Mouse (Mus musculus) common myeloid progenitor, adult 5-6 weeks (primary cell): ENCODE measurements around the gene Prickle4. TPM values are rescaled to one million over a fixed set of nuclear protein-coding genes. Genes with fewer than 3 reads are reported as not detected.
"Not testable (repeated sequence)": the region's sequence is repeated elsewhere in the genome, so short reads cannot be mapped to it uniquely, and the experiment has no call there.

ENCODE experiments used
- ATAC-seq: replicated peaks from 2 replicates; pipeline ENCODE4 v1.8.0; 2016; ENCODE audit warnings: low read depth, mild to moderate bottlenecking, moderate TSS enrichment, inconsistent platforms; ENCODE audit not compliant: poor library complexity, severe bottlenecking
- total RNA-seq: library from RNA; stranded (forward); fragments of 200-1000, 187-1606 nt; gene quantifications from 2 replicates; pipeline ENCODE4 v1.2.3, GENCODE M21; 2017

Prickle4 gene
- total RNA-seq, 1 experiment from 2014 or later: 0.27 TPM

DNA sequence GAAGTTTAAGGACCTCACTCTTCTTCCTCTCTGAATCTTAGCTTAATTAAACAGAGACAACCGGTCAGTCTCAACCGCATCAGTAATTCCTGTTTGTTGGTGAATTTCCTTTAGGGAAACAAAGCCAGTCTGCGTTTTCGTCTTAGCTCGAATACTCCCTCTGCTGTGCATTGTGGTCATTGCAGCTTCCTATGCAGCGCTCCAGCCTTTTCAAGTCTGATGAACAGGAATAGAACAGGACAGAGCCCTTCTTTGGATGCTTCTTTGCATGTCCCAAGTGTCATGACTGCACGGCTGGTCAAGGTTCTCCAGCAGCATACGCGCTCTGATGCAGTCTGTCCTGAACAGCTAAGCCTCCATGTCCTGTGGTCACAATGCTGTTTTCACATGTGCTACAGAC is 18.0 kb downstream of the Prickle4 start:
- ATAC-seq: peak; percentile 73

DNA sequence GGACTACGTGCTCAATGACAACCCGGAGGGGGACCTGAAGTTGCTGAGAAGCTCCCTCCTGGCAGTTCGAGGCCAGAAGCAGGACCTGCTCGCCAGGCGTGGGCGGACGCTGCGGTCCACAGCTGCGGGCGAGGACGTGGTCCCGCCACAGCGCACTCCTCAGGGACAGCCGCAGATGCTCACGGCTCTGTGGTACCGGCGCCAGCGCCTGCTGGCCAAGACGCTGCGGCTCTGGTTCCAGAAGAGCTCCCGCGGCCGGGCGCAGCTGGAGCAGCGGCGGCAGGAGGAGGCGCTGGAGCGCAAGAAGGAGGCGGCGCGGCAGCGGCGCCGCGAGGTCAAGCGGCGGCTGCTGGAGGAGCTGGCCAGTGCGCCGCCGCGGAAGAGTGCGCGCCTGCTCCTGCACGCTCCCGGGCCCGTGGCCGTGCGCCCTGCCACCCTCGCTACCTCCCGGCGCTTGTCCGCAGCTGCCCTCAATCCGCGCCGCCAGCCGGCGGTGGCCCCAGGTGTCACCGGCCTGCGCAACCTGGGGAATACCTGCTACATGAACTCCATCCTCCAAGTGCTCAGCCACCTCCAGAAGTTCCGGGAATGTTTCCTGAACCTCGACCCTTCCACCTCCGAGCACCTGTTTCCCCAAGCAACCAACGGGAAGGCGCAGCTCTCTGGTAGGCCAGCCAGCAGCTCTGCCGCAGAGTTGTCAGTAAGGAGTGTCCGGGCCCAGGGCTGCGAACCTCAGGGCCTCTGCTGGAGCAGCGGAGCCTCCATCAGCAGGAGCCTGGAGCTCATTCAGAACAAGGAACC is 22.0 kb downstream of the Prickle4 start:
- peak; percentile 53 for ATAC-seq

- ATAC-seq: 0 out of 2 replicates have a peak, but pooled peaks have one; percentile 13
These were observed 22.6 kb downstream of the Prickle4 start for GRCm38 (mm10) chr17:47671988-47672310.

GRCm38 (mm10) chr17:47669166-47669565 is 25.4 kb downstream of the Prickle4 start:
- no peak for ATAC-seq

- ATAC-seq: no peak
These were observed 30.1 kb downstream of the Prickle4 start for GRCm38 (mm10) chr17:47664474-47664873.

GRCm38 (mm10) chr17:47663009-47663713 is 31.4 kb downstream of the Prickle4 start:
- no peak for ATAC-seq

DNA sequence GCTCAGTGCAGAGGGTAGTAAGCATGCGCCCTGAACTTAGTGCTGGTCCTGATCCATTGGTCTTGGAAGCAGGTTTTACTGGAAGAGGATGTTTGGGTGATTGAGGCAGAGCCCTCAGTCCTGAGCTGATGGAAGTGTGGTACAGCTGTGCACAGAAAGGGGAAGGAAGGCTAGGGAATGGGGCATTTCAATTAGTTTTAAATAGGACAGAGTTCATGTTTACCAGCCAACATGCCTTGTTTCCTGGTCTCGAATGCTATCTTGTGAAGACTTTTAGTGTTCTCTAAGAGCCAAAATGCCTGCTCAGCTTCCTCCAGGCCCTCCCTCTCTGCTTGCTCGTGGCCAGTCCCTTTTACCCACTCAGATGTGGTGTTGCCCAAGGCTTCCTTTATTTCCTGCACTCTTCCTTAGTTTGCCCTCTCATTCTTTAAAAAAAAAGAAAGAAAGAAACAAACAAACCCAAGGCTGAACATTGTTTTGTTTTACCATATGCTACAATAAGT is 35.7 kb downstream of the Prickle4 start:
- ATAC-seq: no peak

- no peak for ATAC-seq
These were observed 36.6 kb downstream of the Prickle4 start for GRCm38 (mm10) chr17:47657901-47658300.

DNA sequence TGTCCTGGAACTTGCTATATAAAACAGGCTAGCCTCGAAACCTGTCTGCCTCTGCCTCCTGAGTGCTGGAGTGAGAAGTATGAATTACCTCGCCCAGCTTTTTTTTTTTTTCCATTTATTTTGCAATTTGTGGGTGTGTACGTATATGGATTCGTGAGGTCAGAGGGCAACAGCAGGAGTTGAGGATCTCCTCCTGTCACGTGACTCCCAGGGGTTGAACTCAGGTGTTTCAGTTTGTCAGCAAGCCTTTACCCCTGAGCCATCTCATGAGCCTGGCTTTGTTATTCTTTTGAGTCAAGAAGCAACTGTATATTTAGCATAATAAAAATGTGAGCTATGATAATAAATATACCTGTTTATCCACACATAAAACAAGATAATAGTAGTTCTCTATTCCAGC is 38.8 kb downstream of the Prickle4 start:
- ATAC-seq: no peak

DNA sequence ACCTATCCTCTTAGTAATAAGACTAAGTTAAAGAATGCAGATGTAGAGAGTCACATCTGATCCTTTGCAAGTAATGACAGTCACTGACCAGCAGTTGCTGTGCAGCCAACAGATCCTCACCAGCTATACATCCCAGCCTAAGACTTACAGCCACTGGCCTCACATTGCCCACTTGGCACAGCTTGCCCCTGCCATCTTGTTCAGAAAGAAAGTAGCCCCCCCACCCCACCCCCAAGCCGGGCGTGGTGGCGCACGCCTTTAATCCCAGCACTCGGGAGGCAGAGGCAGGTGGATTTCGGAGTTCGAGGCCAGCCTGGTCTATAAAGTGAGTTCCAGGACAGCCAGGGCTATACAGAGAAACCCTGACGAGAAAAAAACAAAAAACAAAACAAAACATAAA is 40.2 kb downstream of the Prickle4 start:
- ATAC-seq: not testable (repeated sequence)

DNA sequence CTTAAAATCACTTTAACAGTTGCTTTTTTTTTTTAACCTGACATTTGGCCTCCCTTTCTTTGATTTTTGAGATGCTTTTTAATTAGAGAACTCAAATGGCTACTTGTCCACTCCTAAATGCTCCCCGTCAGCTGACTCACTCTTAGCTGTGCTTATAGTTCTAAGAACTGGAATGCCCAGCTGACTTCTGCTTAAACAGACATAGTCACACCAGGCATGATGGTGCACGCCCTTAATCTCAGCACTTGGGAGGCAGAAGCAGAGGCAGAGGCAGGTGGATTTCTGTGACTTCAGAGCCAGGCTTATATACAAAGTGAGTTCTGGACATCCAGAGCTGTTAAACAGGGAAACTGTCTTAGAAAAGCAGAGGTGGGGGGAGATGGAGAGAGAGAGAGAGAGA is 42.6 kb downstream of the Prickle4 start:
- no peak for ATAC-seq

DNA sequence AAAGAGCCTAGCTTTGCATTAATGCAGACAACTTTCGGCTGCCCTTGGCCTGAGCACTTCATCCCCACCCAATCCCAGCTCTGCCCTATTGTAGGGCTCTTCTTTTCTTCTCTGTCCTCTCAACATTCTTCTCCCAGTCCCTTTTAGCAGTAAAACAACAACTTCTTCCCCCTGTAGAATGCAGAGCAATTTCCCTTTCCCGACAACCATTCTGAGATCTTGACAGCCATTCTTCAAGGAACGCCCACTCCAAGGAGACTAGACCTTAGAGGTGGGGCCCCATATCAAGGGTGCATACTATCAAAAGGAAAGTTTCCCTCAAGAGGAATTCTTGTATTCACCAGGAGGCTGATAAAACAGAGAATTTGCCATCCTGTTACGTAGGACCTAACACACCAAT is 45.6 kb downstream of the Prickle4 start:
- ATAC-seq: no peak

GRCm38 (mm10) chr17:47646683-47647082 is 47.9 kb downstream of the Prickle4 start:
- peak; percentile 93 for ATAC-seq

- ATAC-seq: no peak
These were observed 51.5 kb downstream of the Prickle4 start for GRCm38 (mm10) chr17:47642992-47643391.

Other genes starting within 250 kb of the Prickle4 start
- 45.2 and 64.5 TPM in 2 replicates for gene Taf8, start 192.4 kb downstream of the Prickle4 start, total RNA-seq
- 45.1 and 61.9 TPM in 2 replicates for gene Ccnd3, start 189.7 kb downstream of the Prickle4 start, total RNA-seq
- gene Bysl, start 83.2 kb downstream of the Prickle4 start, total RNA-seq: 14.7 and 18.3 TPM in 2 replicates
- gene Med20, start 83.2 kb downstream of the Prickle4 start, total RNA-seq: 32.2 and 42.8 TPM in 2 replicates
- 0.69 and 0.97 TPM in 2 replicates for gene Gm20517, start 83.1 kb downstream of the Prickle4 start, total RNA-seq
- 4.9 and 11.4 TPM in 2 replicates for gene Usp49, start 64.0 kb downstream of the Prickle4 start, total RNA-seq
- 64.8 and 74.6 TPM in 2 replicates for gene Tomm6, start 6.3 kb downstream of the Prickle4 start, total RNA-seq
- gene Frs3, start 5.7 kb downstream of the Prickle4 start, total RNA-seq: 0.92 and 1.6 TPM in 2 replicates
- gene Gm21981, start 281 bp downstream of the Prickle4 start, total RNA-seq: 0.10 and 0.41 TPM in 2 replicates
- gene Pgc, start 32.1 kb upstream of the Prickle4 start, total RNA-seq: not detected in 2 replicates
- gene Tfeb, start 42.3 kb upstream of the Prickle4 start, total RNA-seq: 5.8 and 6.4 TPM in 2 replicates
- gene Mdfi, start 140.0 kb upstream of the Prickle4 start, total RNA-seq: 8.5 and 9.2 TPM in 2 replicates
- gene Foxp4, start 229.9 kb upstream of the Prickle4 start, total RNA-seq: 1.8 and 3.7 TPM in 2 replicates